Mouse (Mus musculus) frontal cortex, postnatal 14 days (tissue): Measurements from ENCODE around the gene Mia2.

Experiments
- DNase-seq, 2 experiments: peaks; one replicate each; pipeline ENCODE4 v3.0.0; 2022; ENCODE audit warnings: low spot score in 2 of 2

The Mia2 gene

GRCm38 (mm10) chr12:59104771-59105170 is 9.2 kb downstream of the Mia2 start:
- no peak for DNase-seq

- no peak for DNase-seq
Measured at GRCm38 (mm10) chr12:59105914-59106313, 10.3 kb downstream of the Mia2 start.

GRCm38 (mm10) chr12:59106491-59106890 is 10.9 kb downstream of the Mia2 start:
- DNase-seq, result no peak

- no peak for DNase-seq
Measured at GRCm38 (mm10) chr12:59107926-59108325, 12.3 kb downstream of the Mia2 start.

- no peak for DNase-seq
Measured at GRCm38 (mm10) chr12:59117184-59117583, 21.6 kb downstream of the Mia2 start.

- DNase-seq, result no peak
Measured at GRCm38 (mm10) chr12:59125426-59125825, 29.8 kb downstream of the Mia2 start.

- DNase-seq, result no peak
Measured at GRCm38 (mm10) chr12:59128501-59128900, 32.9 kb downstream of the Mia2 start.

GRCm38 (mm10) chr12:59129038-59129437 is 33.4 kb downstream of the Mia2 start:
- DNase-seq, result no peak

- DNase-seq, result peak in 1 of 2 experiments; percentile 14
Measured at GRCm38 (mm10) chr12:59129592-59129991, 34.0 kb downstream of the Mia2 start.

- no peak for DNase-seq
Measured at GRCm38 (mm10) chr12:59130249-59130648, 34.6 kb downstream of the Mia2 start.

- DNase-seq, result peak; percentile 84 to 89
Measured at GRCm38 (mm10) chr12:59130651-59131577, 35.3 kb downstream of the Mia2 start.

GRCm38 (mm10) chr12:59131578-59131946 is 36.0 kb downstream of the Mia2 start:
- no peak for DNase-seq

GRCm38 (mm10) chr12:59132462-59132861 is 36.9 kb downstream of the Mia2 start:
- DNase-seq, result no peak

GRCm38 (mm10) chr12:59132940-59133339 is 37.3 kb downstream of the Mia2 start:
- no peak for DNase-seq

- DNase-seq, result no peak
Measured at GRCm38 (mm10) chr12:59133437-59133999, 37.9 kb downstream of the Mia2 start.

GRCm38 (mm10) chr12:59135096-59135495 is 39.5 kb downstream of the Mia2 start:
- DNase-seq, result no peak

- no peak for DNase-seq
Measured at GRCm38 (mm10) chr12:59135533-59136300, 40.1 kb downstream of the Mia2 start.

GRCm38 (mm10) chr12:59137031-59137430 is 41.4 kb downstream of the Mia2 start:
- no peak for DNase-seq

GRCm38 (mm10) chr12:59139372-59139771 is 43.8 kb downstream of the Mia2 start:
- DNase-seq, result no peak

- DNase-seq, result no peak
Measured at GRCm38 (mm10) chr12:59145130-59145529, 49.5 kb downstream of the Mia2 start.

- DNase-seq, result no peak
Measured at GRCm38 (mm10) chr12:59149691-59150090, 54.1 kb downstream of the Mia2 start.

GRCm38 (mm10) chr12:59161091-59161490 is 65.5 kb downstream of the Mia2 start:
- DNase-seq, result no peak
